Mouse (Mus musculus) mouse embryonic stem cell (cell line): ENCODE measurements around the gene Tmem246.

Experiments used
- in situ Hi-C, 2 experiments: fragments of 300-500 bp; cut with MboI; formaldehyde crosslinking; loops; 1 replicate in 1 of 2; 3 replicates in 1 of 2; pipeline ENCODE4 v1.14.3; 2019 to 2020; ENCODE audit warnings: low sequenced_read_pairs in 2 of 2, low pct_unique_long_range_greater_than_20kb in 1 of 2, mixed read lengths in 1 of 2; ENCODE audit not compliant: unreplicated experiment in 1 of 2

Tmem246 gene

DNA sequence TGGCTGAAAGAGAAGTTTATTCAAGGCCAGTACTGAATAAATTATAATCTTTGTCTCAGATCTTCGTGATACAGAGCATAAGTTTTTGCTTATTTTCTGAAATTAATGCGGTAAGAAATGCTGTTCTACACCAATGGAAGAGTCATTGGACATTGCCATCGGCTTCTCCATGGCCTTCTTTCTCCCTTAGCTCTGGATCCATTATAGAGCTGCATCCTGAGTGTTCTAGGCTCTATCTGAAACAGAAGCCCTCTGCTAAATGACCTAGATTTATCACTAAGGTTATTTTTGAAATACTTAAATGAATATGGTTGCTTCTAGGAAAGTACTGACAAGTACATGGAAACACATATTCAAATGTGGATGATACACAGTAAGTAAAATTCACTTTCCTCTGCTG, 62.6 kb downstream of the Tmem246 start:
- in situ Hi-C loops = no loop called here
